In genomic region chr17:84322176-84322575, GRCm38 (mm10) we compare ENCODE assay signal across 31 mouse cellular contexts.
DNase-seq lines count a peak whose midpoint lies in the region; ATAC-seq and TF ChIP-seq lines count a peak whose summit lies in the region.
"Had no signal": no experiment of that assay in that cellular context is flagged by ENCODE, and none has a peak within 500 bp of the region (broad histone marks: within the 10 kb centered on the region; RNA-seq: fewer than 3 reads in every experiment).

No protein-coding gene starts in this region.

- H3K4me1 ChIP-seq in hindbrain, embryonic 14.5 days (replicated peaks; ENCODE audit: control insufficient read depth, insufficient read depth, low read length) = no peaks in the 10 kb centered on the region
- H3K4me1 ChIP-seq: heart, embryonic 15.5 days; hindbrain, embryonic 15.5 days had no signal

- no peak overlapping the region for H3K4me2 ChIP-seq in hindbrain, embryonic 14.5 days (replicated peaks)
- H3K4me2 ChIP-seq: embryonic facial prominence, embryonic 13.5 days; heart, embryonic 12.5 days; heart, embryonic 15.5 days; hindbrain, embryonic 15.5 days had no signal

- peak overlapping the region; percentile 32; the same call in 1 of the 2 replicates for H3K27ac ChIP-seq in left cerebral cortex, adult 2 months
- no peak overlapping the region for H3K27ac ChIP-seq in hindbrain, embryonic 14.5 days
- H3K27ac ChIP-seq: embryonic facial prominence, embryonic 13.5 days; forebrain, embryonic 10.5 days; heart, embryonic 15.5 days; hindbrain, embryonic 15.5 days had no signal

- no peaks in the 10 kb centered on the region for H3K36me3 ChIP-seq in hindbrain, embryonic 14.5 days (replicated peaks; ENCODE audit: control insufficient read depth, insufficient read depth)
- H3K36me3 ChIP-seq: embryonic facial prominence, embryonic 13.5 days; forebrain, embryonic 10.5 days; heart, embryonic 12.5 days; heart, embryonic 15.5 days; hindbrain, embryonic 15.5 days had no signal

- WGBS in hindbrain, embryonic 14.5 days = 90% methylated on average over 4 of the region's 4 CpGs

- TF ChIP-seq CTCF in left cerebral cortex, adult 2 months (IDR thresholded peaks at IDR 0.05) = no peak

- DNase-seq in adrenal gland, postnatal 10 days = peak; percentile 26
- DNase-seq in adrenal gland, adult 18-20 months (ENCODE audit: low spot score in 2 of 2) = no peak
- DNase-seq in left cerebral cortex, adult 2 months (ENCODE audit: extremely low spot score in 1 of 2, low spot score in 2 of 2) = no peak
- DNase-seq in left cerebral cortex, postnatal 36 days (ENCODE audit: low spot score in 2 of 2) = no peak
- peak; percentile 32 for DNase-seq in brain, adult 2 months (ENCODE audit: low read depth, low spot score)
- DNase-seq in gonadal fat pad, adult 2 months (ENCODE audit: low read depth) = peak; percentile 94
- no peak for DNase-seq in frontal cortex, postnatal 14 days (ENCODE audit: low spot score in 2 of 2)
- no peak for DNase-seq in hindbrain, embryonic 14.5 days (ENCODE audit: low spot score)
- DNase-seq: adrenal gland, postnatal 25 days; B cell, adult 2 months; cerebellum, adult 11 months; cerebellum, adult 2 months; cerebellum, adult 9-11 months; cerebellum, postnatal 25 days; gastrocnemius, postnatal 10 days; gastrocnemius, postnatal 36 days; heart, adult 18-20 months; heart, postnatal 10 days; heart, postnatal 4 days; kidney, adult 2 months had no signal

- ATAC-seq in hindbrain, embryonic 14.5 days (ENCODE audit: low FRiP score) = no peak
- ATAC-seq: forebrain, embryonic 14.5 days; intestine, postnatal 0 days; Patski had no signal

- H3K9me3 ChIP-seq in hindbrain, embryonic 14.5 days (ENCODE audit: control insufficient read depth, low read length) = no peaks in the 10 kb centered on the region
- H3K9me3 ChIP-seq: embryonic facial prominence, embryonic 13.5 days; forebrain, embryonic 10.5 days; G1E; heart, embryonic 12.5 days; heart, embryonic 15.5 days; hindbrain, embryonic 15.5 days had no signal

- no peak overlapping the region for H3K9ac ChIP-seq in hindbrain, embryonic 14.5 days
- H3K9ac ChIP-seq: embryonic facial prominence, embryonic 13.5 days; heart, embryonic 12.5 days; heart, embryonic 15.5 days; hindbrain, embryonic 15.5 days had no signal

- intact Hi-C loops in left cerebral cortex, adult 2 months (cut with DNase I) = no loop called here
- intact Hi-C loops in left cerebral cortex, postnatal 36 days (cut with DNase I) = loop anchor here (5.0 kb wide), 1 partner anchor 50 kb away; no protein-coding TSS in a partner anchor

- H3K4me3 ChIP-seq in left cerebral cortex, adult 2 months = no peak overlapping the region
- no peak overlapping the region for H3K4me3 ChIP-seq in hindbrain, embryonic 14.5 days (replicated peaks; ENCODE audit: low read length)
- H3K4me3 ChIP-seq: embryonic facial prominence, embryonic 13.5 days; erythroblast, embryonic 14.5 days; forebrain, embryonic 10.5 days; heart, embryonic 12.5 days; heart, embryonic 15.5 days; hindbrain, embryonic 15.5 days had no signal

- H3K27me3 ChIP-seq in hindbrain, embryonic 14.5 days (ENCODE audit: control insufficient read depth, insufficient read depth, low read length) = no peaks in the 10 kb centered on the region
- H3K27me3 ChIP-seq: CH12.LX; embryonic facial prominence, embryonic 13.5 days; heart, embryonic 12.5 days; heart, embryonic 15.5 days; hindbrain, embryonic 15.5 days; Patski had no signal

Comparison
In these comparisons a context has a peak if more than half of its experiments do, and no peak if none do; other contexts are left out.
1. DNase-seq: peak in adrenal gland, postnatal 10 days (single experiment), brain, adult 2 months (single experiment) and gonadal fat pad, adult 2 months (single experiment); none in adrenal gland, adult 18-20 months (0 of 2), left cerebral cortex, adult 2 months (0 of 2), left cerebral cortex, postnatal 36 days (0 of 2), frontal cortex, postnatal 14 days (0 of 2) and hindbrain, embryonic 14.5 days (single experiment).